Mouse (Mus musculus) kidney, embryonic 14.5 days (tissue): ENCODE measurements around the gene Hgf. TPM values are rescaled to one million over a fixed set of nuclear protein-coding genes. Genes with fewer than 3 reads are reported as not detected.

Experiments used
- ATAC-seq: fragments of 200-750 bp; cut with Nextera tagmentation; 2 replicates; pipeline ENCODE4 v1.8.0; 2017; ENCODE audit warnings: moderate number of reproducible peaks, mild to moderate bottlenecking, moderate TSS enrichment, moderate library complexity; ENCODE audit not compliant: low FRiP score, low TSS enrichment
- H3K27ac ChIP-seq: fragments of 300-500 bp; sonication (generic); 2 replicates; pipeline ENCODE4 v1.5.1; 2014; ENCODE audit warnings: low read depth, mild to moderate bottlenecking, low read length, moderate library complexity, mixed read lengths
- H3K27me3 ChIP-seq: fragments of 300-500 bp; sonication (generic); 2 replicates; pipeline ENCODE4 v1.6.1; 2014; ENCODE audit warnings: mild to moderate bottlenecking, low read length; ENCODE audit not compliant: control insufficient read depth, insufficient read depth
- H3K36me3 ChIP-seq: fragments of 300-500 bp; sonication (generic); 2 replicates; pipeline ENCODE4 v1.6.1; 2014; ENCODE audit warnings: low read length, mixed read lengths; ENCODE audit not compliant: control insufficient read depth, insufficient read depth
- H3K4me1 ChIP-seq: fragments of 300-500 bp; sonication (generic); 2 replicates; pipeline ENCODE4 v1.6.1; 2014; ENCODE audit warnings: low read length, mixed read lengths; ENCODE audit not compliant: control insufficient read depth, insufficient read depth
- H3K4me2 ChIP-seq: fragments of 300-500 bp; sonication (generic); replicated peaks from 2 replicates; pipeline ENCODE4 v1.6.1; 2014; ENCODE audit warnings: low read depth, mild to moderate bottlenecking, low read length
- H3K4me3 ChIP-seq: fragments of 300-500 bp; sonication (generic); 2 replicates; pipeline ENCODE4 v1.5.1; 2014; ENCODE audit warnings: mild to moderate bottlenecking, low read length
- H3K9ac ChIP-seq: fragments of 300-500 bp; sonication (generic); 2 replicates; pipeline ENCODE4 v1.6.1; 2014; ENCODE audit warnings: low read depth, mild to moderate bottlenecking, low read length, moderate library complexity
- H3K9me3 ChIP-seq: fragments of 300-500 bp; sonication (generic); 2 replicates; pipeline ENCODE4 v1.6.1; 2016; ENCODE audit warnings: low read length; ENCODE audit not compliant: control insufficient read depth
- WGBS: fragments of 180-500 bp; shearing (Covaris S2); extraction: QIAGEN DNeasy Blood & Tissue Kit; methylation state at CpG from one replicate; pipeline ENCODE4 v1.1.7; 2014; 5-methylcytosine and 5-hydroxymethylcytosine counted together
- polyA plus RNA-seq: library from polyadenylated mRNA; unstranded; fragments of >200 nt; fragmentation: Nextera tagmentation; extraction: Ambion mirVana; gene quantifications from 2 replicates; pipeline ENCODE4 v1.2.1, GENCODE M21; 2014

Gene Hgf
- polyA plus RNA-seq, 1 experiment from 2014 or later: 4.5 TPM

DNA sequence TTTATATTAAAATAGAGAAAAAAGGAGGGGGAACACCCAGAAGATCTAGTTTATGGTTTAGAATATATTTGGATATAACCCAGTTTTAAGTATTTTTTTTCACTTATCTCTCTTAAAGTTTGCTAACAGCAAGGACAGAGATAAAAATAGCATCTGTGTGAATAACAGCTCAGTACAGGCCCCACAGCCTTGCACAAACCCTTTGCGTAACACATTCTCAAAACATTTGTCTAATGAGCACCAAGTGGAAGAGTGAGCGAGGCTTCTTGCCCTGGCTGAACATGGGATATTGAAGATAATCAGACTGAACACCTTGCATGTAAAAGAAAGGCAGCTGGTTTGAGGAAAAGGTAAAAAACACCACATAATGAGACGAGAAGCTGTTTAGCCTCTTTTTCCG lies 15.7 kb downstream of the Hgf start:
- Histone ChIP-seq H3K36me3 (no peaks in the 10 kb centered on the region), H3K4me1 (no peaks in the 10 kb centered on the region), H3K9me3 (no peaks in the 10 kb centered on the region), H3K9ac (no peak overlapping the region), H3K4me3 (no peak overlapping the region), H3K27ac (no peak overlapping the region), H3K4me2 (no peak overlapping the region), H3K27me3 (no peaks in the 10 kb centered on the region)
- ATAC-seq: no peak
- WGBS: 88% methylated on average over 4 of the region's 4 CpGs

DNA sequence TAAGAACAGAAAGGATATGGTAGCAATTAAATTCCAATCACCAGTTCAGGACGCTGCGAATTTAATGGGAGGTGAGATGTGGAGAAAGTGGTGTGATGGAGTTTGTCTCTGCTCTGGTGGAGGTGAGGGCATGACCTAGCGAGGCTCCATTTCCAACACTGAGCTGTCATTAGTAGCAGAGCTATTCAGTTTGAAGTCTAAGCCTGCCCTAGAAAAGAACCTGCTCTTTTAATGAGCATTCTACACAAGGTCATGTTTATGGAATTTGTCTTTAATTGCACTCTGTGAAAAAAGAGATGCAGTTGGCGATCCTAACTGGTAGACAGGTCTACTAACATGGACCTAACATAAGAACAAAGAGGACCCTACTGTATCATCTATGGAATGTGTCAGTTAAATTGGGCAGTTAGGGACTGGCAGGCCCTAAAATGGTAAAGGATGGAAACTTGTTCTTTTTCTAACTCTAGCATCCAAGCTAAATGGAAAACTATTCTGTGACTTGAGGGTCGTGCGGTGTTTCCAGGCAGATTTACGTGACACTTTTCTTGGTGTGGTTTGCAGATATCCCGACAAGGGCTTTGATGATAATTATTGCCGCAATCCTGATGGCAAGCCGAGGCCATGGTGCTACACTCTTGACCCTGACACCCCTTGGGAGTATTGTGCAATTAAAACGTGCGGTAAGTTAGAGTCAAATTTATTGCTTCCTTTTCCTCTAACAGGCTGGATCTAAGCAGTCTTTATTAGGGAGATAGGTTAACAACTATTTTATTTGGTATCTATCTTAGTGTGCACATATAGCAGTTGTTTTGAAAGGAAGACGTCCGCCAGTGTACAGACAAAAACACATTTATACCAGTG lies 24.8 kb downstream of the Hgf start:
- Histone ChIP-seq H3K27ac (no peak overlapping the region; the same call in 1 of the 2 replicates), H3K4me1 (no peaks in the 10 kb centered on the region; the same call in 1 of the 2 replicates), H3K9me3 (no peaks in the 10 kb centered on the region), H3K9ac (no peak overlapping the region), H3K27me3 (no peaks in the 10 kb centered on the region), H3K36me3 (no peaks in the 10 kb centered on the region), H3K4me3 (no peak overlapping the region), H3K4me2 (no peak overlapping the region)
- ATAC-seq: peak; percentile 87
- 13% methylated on average over 14 of the region's 14 CpGs for WGBS

DNA sequence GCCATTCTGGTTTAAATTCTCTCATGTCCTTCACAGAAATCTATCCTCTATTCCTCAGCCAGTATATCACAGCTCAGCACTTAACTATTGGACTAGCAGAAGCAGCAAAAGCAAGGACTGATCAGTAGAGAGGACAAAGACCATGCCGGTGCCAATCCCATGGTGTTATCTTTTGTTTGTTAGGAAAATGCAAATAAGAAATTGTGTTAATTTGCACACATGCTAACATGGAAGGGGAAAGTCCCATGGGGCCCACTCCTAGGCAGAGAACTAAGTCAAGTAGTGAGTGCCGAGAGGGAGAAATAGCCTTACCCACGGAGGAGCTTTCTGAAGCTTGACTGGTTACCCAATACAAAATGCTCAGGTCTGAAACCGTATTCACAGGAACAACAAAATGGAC lies 42.4 kb downstream of the Hgf start:
- no peak overlapping the region for H3K9ac ChIP-seq
- no peak overlapping the region for H3K27ac ChIP-seq
- no peaks in the 10 kb centered on the region for H3K4me1 ChIP-seq
- no peaks in the 10 kb centered on the region for H3K9me3 ChIP-seq
- H3K36me3 ChIP-seq: no peaks in the 10 kb centered on the region
- no peak overlapping the region for H3K4me2 ChIP-seq
- H3K27me3 ChIP-seq: no peaks in the 10 kb centered on the region
- ATAC-seq: no peak
- 84% methylated on average over 4 of the region's 4 CpGs for WGBS
- no peak overlapping the region for H3K4me3 ChIP-seq

DNA sequence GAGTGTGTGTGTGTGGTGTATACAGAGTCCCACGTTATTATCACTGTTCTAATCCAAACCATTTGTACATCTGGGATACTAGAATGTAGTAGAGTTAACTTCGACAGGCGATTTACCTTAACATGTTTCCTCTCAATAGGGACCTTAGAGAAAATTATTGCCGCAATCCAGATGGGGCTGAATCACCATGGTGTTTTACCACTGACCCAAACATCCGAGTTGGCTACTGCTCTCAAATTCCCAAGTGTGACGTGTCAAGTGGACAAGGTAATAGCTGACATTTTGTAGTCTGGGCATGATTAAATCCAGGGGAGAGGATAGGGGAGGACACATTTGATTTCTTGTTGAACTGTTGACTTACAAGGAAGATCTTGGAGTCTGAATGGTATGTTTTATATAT lies 44.7 kb downstream of the Hgf start:
- Histone ChIP-seq H3K9ac (no peak overlapping the region), H3K27ac (no peak overlapping the region), H3K4me3 (no peak overlapping the region), H3K9me3 (no peaks in the 10 kb centered on the region), H3K36me3 (no peaks in the 10 kb centered on the region), H3K4me2 (no peak overlapping the region), H3K4me1 (no peaks in the 10 kb centered on the region), H3K27me3 (no peaks in the 10 kb centered on the region)
- ATAC-seq: no peak
- WGBS: 60% methylated on average over 6 of the region's 6 CpGs

DNA sequence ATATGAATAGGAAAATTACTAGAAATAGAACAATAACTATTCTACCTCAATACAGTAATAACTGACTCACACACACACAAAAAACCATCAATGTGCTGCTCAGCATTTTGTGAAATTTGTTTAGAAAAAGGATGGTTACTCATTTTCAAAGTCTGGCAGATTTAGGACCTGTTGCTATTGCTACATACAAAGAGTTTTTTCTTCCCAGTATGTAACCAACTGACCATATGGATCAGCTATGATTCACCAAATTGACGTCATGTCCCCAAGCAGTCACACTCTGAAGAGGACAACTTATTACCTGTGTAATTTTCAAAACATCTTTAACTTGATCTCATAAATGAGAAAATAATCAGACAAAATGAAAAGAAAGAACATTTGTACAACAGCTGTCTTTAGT lies 48.2 kb downstream of the Hgf start:
- ATAC-seq: no peak
- H3K4me3 ChIP-seq: no peak overlapping the region
- no peaks in the 10 kb centered on the region for H3K9me3 ChIP-seq
- H3K9ac ChIP-seq: no peak overlapping the region
- no peak overlapping the region for H3K4me2 ChIP-seq
- 86% methylated on average over 1 of the region's 1 CpGs for WGBS
- no peak overlapping the region for H3K27ac ChIP-seq
- no peaks in the 10 kb centered on the region for H3K27me3 ChIP-seq
- no peaks in the 10 kb centered on the region for H3K36me3 ChIP-seq
- H3K4me1 ChIP-seq: no peaks in the 10 kb centered on the region

DNA sequence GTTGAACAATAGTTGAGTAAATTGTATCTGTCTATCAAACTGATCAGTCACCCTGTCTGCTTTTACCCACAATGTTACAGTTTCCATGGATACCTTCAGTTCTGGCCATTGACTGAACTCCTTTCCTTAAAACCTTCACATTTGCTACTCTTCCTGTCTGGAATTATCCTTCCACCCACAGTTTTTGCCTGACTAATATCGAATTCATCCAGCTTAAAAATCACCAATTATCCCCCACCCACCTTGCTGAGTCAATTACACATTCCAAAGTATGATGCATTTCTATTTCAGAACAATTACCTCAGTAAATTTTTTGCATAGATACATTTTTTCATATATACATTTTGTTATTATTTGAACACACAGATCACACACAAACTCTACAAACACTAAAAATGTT lies 79.7 kb downstream of the Hgf start:
- no peaks in the 10 kb centered on the region for H3K9me3 ChIP-seq
- H3K27ac ChIP-seq: no peak overlapping the region
- H3K4me2 ChIP-seq: no peak overlapping the region
- no peak overlapping the region for H3K9ac ChIP-seq
- H3K36me3 ChIP-seq: no peaks in the 10 kb centered on the region
- ATAC-seq: no peak
- WGBS: 89% methylated on average over 1 of the region's 1 CpGs
- H3K4me3 ChIP-seq: no peak overlapping the region
- H3K27me3 ChIP-seq: no peaks in the 10 kb centered on the region
- no peaks in the 10 kb centered on the region for H3K4me1 ChIP-seq

DNA sequence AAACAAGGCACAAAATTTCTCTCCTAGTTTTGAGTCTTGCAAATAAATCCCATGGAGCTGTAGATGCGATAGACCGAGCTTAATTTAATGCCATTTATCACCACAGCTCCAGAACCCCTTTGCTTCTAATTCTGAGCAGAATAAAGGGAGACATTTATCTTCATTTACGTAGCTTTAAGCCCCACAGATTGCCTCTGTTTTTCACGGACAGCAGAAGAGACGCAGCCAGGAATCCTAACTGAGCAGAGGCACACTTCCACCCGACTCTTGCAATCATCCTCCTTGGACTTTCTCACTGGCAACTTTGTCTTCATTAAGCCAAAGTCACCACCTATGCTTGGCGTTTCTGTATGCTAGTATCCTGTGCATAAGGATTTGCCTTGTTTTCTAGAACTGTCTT lies 93.1 kb downstream of the Hgf start:
- H3K4me2 ChIP-seq: no peak overlapping the region
- H3K27ac ChIP-seq: no peak overlapping the region
- no peaks in the 10 kb centered on the region for H3K36me3 ChIP-seq
- no peaks in the 10 kb centered on the region for H3K27me3 ChIP-seq
- H3K4me3 ChIP-seq: no peak overlapping the region
- no peak overlapping the region for H3K9ac ChIP-seq
- 67% methylated on average over 7 of the region's 7 CpGs for WGBS
- no peaks in the 10 kb centered on the region for H3K9me3 ChIP-seq
- H3K4me1 ChIP-seq: no peaks in the 10 kb centered on the region
- ATAC-seq: no peak

DNA sequence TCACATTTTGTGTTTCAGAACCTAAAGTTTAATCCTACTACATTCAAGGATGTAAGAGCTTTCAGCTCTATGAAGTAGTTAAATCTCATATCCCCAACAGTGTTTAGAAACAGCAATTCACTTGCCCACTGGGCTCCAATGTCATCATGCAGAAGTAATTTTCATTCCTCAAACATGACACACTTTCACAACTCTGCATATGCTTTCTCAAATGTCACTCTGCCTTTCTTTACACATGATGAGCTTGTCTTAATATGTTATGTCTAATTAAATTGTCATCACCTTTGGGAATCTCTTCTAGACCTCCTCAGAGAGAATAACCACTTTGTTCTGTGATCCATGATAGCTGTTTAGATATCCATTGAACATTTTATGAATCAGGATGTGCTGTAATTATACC lies 94.4 kb downstream of the Hgf start:
- H3K4me1 ChIP-seq: no peaks in the 10 kb centered on the region
- H3K9me3 ChIP-seq: no peaks in the 10 kb centered on the region
- no peak overlapping the region for H3K9ac ChIP-seq
- no peaks in the 10 kb centered on the region for H3K27me3 ChIP-seq
- no peak overlapping the region for H3K27ac ChIP-seq
- no peaks in the 10 kb centered on the region for H3K36me3 ChIP-seq
- no peak overlapping the region for H3K4me2 ChIP-seq
- no peak overlapping the region for H3K4me3 ChIP-seq
- ATAC-seq: no peak

DNA sequence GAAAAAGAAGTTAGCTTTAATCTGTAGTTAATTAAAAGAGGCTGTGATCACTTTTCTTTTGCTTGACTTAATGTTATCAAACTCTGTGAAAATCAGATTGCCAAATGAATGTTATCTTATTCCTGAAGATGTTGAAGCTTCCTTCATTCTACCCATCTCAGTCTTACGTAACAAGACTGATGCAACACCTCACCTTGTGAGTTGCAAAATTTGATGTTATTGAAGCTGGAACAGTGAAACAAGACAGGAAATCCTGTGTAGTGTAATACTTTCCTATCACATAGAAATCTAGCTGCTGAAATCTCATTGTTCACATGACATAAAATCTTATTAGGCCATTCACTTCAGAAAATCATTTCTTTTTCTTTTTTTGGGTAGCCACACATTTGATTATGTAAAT lies 96.9 kb downstream of the Hgf start:
- Histone ChIP-seq H3K9ac (no peak overlapping the region), H3K4me1 (no peaks in the 10 kb centered on the region), H3K27me3 (no peaks in the 10 kb centered on the region), H3K4me3 (no peak overlapping the region), H3K4me2 (no peak overlapping the region), H3K27ac (no peak overlapping the region), H3K9me3 (no peaks in the 10 kb centered on the region), H3K36me3 (no peaks in the 10 kb centered on the region)
- whole genome bisulfite sequencing: 92% methylated on average over 1 of the region's 1 CpGs
- ATAC-seq: no peak
